Mouse (Mus musculus) MEL (cell line): ENCODE data around the gene Fem1b. TPM values are rescaled to one million over a fixed set of nuclear protein-coding genes. Genes with fewer than 3 reads are reported as not detected.

Experiments
- DNase-seq: peaks from one replicate; pipeline ENCODE4 v3.0.0; 2011; ENCODE audit warnings: low read depth, low spot score
- H3K27ac ChIP-seq: 2 replicates; pipeline ENCODE4 v1.5.1; 2012; ENCODE audit warnings: low read depth, mild to moderate bottlenecking, control low read depth, low read length, moderate library complexity; ENCODE audit not compliant: control insufficient read depth
- H3K27me3 ChIP-seq, 2 experiments: fragments of 150-350 bp in 1 of 2; sonication (generic) in 1 of 2; 2 replicates each; pipeline ENCODE4 v1.6.1; 2012; ENCODE audit warnings: low read length in 2 of 2, mild to moderate bottlenecking in 2 of 2, improper control_type of control experiment in 1 of 2, moderate library complexity in 1 of 2; ENCODE audit not compliant: insufficient read depth in 2 of 2, control insufficient read depth in 1 of 2
- H3K36me3 ChIP-seq, 2 experiments: 2 replicates each; pipeline ENCODE4 v1.6.1; 2012 to 2014; ENCODE audit warnings: low read length in 2 of 2, improper control_type of control experiment in 1 of 2, inconsistent platforms in 1 of 2, mild to moderate bottlenecking in 1 of 2; ENCODE audit not compliant: insufficient read depth in 2 of 2, control insufficient read depth in 1 of 2
- H3K4me1 ChIP-seq, 2 experiments: fragments of 150-350 bp in 1 of 2; sonication (generic) in 1 of 2; 2 replicates each; pipeline ENCODE4 v1.6.1; 2012; ENCODE audit warnings: low read length in 2 of 2, improper control_type of control experiment in 1 of 2, mild to moderate bottlenecking in 1 of 2; ENCODE audit not compliant: insufficient read depth in 2 of 2, control insufficient read depth in 1 of 2
- H3K4me3 ChIP-seq, 2 experiments: fragments of 150-350 bp in 1 of 2; sonication (generic) in 1 of 2; 2 replicates each; pipeline ENCODE4 v1.5.1; 2012; ENCODE audit warnings: low read depth in 2 of 2, low read length in 2 of 2, mild to moderate bottlenecking in 2 of 2, moderate library complexity in 2 of 2, control low read depth in 1 of 2, improper control_type of control experiment in 1 of 2; ENCODE audit not compliant: control insufficient read depth in 1 of 2, insufficient read depth in 1 of 2
- H3K79me2 ChIP-seq: 2 replicates; pipeline ENCODE4 v1.6.1; 2012; ENCODE audit warnings: mild to moderate bottlenecking, low read length, moderate library complexity; ENCODE audit not compliant: control insufficient read depth, poor library complexity, insufficient read depth
- H3K9ac ChIP-seq: 2 replicates; pipeline ENCODE4 v1.6.1; 2012; ENCODE audit warnings: low read depth, mild to moderate bottlenecking, control low read depth, low read length, moderate library complexity; ENCODE audit not compliant: control insufficient read depth, poor library complexity, severe bottlenecking
- H3K9me3 ChIP-seq: fragments of 150-350 bp; sonication (generic); replicated peaks from 2 replicates; pipeline ENCODE4 v1.6.1; 2012; ENCODE audit warnings: mild to moderate bottlenecking, low read length, improper control_type of control experiment, moderate library complexity; ENCODE audit not compliant: insufficient read depth
- BHLHE40 ChIP-seq: IDR thresholded peaks from 2 replicates; pipeline ENCODE4 v1.6.1; 2012; ENCODE audit warnings: low read depth, mild to moderate bottlenecking, inconsistent platforms, low read length, improper control_type of control experiment, borderline replicate concordance
- CHD1 ChIP-seq: IDR thresholded peaks from 2 replicates; pipeline ENCODE4 v1.6.1; 2012; ENCODE audit warnings: low read depth, mild to moderate bottlenecking, inconsistent platforms, low read length, improper control_type of control experiment
- CHD2 ChIP-seq: IDR thresholded peaks from 2 replicates; pipeline ENCODE4 v1.6.1; 2011; ENCODE audit warnings: low read length, improper control_type of control experiment
- CTCF ChIP-seq, 3 experiments: IDR thresholded peaks in 2 of 3; conservative IDR thresholded peaks in 1 of 3; 2 replicates each; pipeline ENCODE4 v1.5.1; 2011 to 2012; ENCODE audit warnings: low read length in 3 of 3, low read depth in 2 of 3, mild to moderate bottlenecking in 2 of 3, improper control_type of control experiment in 1 of 3, inconsistent platforms in 1 of 3, mixed read lengths in 1 of 3, moderate library complexity in 1 of 3; ENCODE audit not compliant: control insufficient read depth in 1 of 3, insufficient read depth in 1 of 3, poor library complexity in 1 of 3, severe bottlenecking in 1 of 3
- E2F4 ChIP-seq: IDR thresholded peaks from 2 replicates; pipeline ENCODE4 v1.6.1; 2011; ENCODE audit warnings: low read depth, low read length, improper control_type of control experiment, borderline replicate concordance
- ELF1 ChIP-seq: IDR thresholded peaks from 2 replicates; pipeline ENCODE4 v1.6.1; 2014; ENCODE audit warnings: low read depth, mild to moderate bottlenecking, inconsistent platforms, low read length, improper control_type of control experiment, moderate library complexity
- EP300 ChIP-seq, 2 experiments: IDR thresholded peaks; 2 replicates each; pipeline ENCODE4 v1.6.1; 2011; ENCODE audit warnings: improper control_type of control experiment in 2 of 2, low read length in 2 of 2, low read depth in 1 of 2, mild to moderate bottlenecking in 1 of 2
- ETS1 ChIP-seq: IDR thresholded peaks from 2 replicates; pipeline ENCODE4 v1.6.1; 2012; ENCODE audit warnings: low read depth, mild to moderate bottlenecking, inconsistent platforms, low read length, improper control_type of control experiment, moderate library complexity
- GABPA ChIP-seq: IDR thresholded peaks from 2 replicates; pipeline ENCODE4 v1.6.1; 2012; ENCODE audit warnings: low read depth, mild to moderate bottlenecking, inconsistent platforms, low read length, improper control_type of control experiment, moderate library complexity
- GATA1 ChIP-seq: IDR thresholded peaks from 2 replicates; pipeline ENCODE4 v1.6.1; 2011; ENCODE audit warnings: low read depth, low read length, improper control_type of control experiment
- HCFC1 ChIP-seq: IDR thresholded peaks from 2 replicates; pipeline ENCODE4 v1.6.1; 2012; ENCODE audit warnings: low read depth, mild to moderate bottlenecking, inconsistent platforms, low read length, improper control_type of control experiment, moderate library complexity
- JUND ChIP-seq: IDR thresholded peaks from 2 replicates; pipeline ENCODE4 v1.6.1; 2011; ENCODE audit warnings: low read depth, mild to moderate bottlenecking, improper control_type of control experiment, low read length
- KAT2A ChIP-seq: conservative IDR thresholded peaks from 2 replicates; pipeline ENCODE4 v1.6.1; 2012; ENCODE audit warnings: low read depth, low read length, improper control_type of control experiment, inconsistent platforms
- MAFK ChIP-seq: IDR thresholded peaks from 2 replicates; pipeline ENCODE4 v1.6.1; 2011; ENCODE audit warnings: low read depth, mild to moderate bottlenecking, low read length, improper control_type of control experiment, borderline replicate concordance
- MAX ChIP-seq: IDR thresholded peaks from 2 replicates; pipeline ENCODE4 v1.6.1; 2011; ENCODE audit warnings: low read length, improper control_type of control experiment
- MAZ ChIP-seq: IDR thresholded peaks from 2 replicates; pipeline ENCODE4 v1.6.1; 2012; ENCODE audit warnings: low read depth, mild to moderate bottlenecking, inconsistent platforms, low read length, improper control_type of control experiment
- MEF2A ChIP-seq: IDR thresholded peaks from 2 replicates; pipeline ENCODE4 v1.6.1; 2014; ENCODE audit warnings: low read depth, mild to moderate bottlenecking, inconsistent platforms, low read length, improper control_type of control experiment; ENCODE audit not compliant: poor library complexity, insufficient replicate concordance, severe bottlenecking; ENCODE audit errors: extremely low read depth
- MXI1 ChIP-seq: IDR thresholded peaks from 2 replicates; pipeline ENCODE4 v1.6.1; 2011; ENCODE audit warnings: mild to moderate bottlenecking, low read depth, low read length, improper control_type of control experiment
- MYB ChIP-seq: IDR thresholded peaks from 2 replicates; pipeline ENCODE4 v1.6.1; 2011; ENCODE audit warnings: mild to moderate bottlenecking, low read depth, low read length, improper control_type of control experiment
- MYC ChIP-seq: IDR thresholded peaks from 2 replicates; pipeline ENCODE4 v1.6.1; 2011; ENCODE audit warnings: low read depth, mild to moderate bottlenecking, low read length, improper control_type of control experiment, moderate library complexity
- NELFE ChIP-seq: IDR thresholded peaks from 2 replicates; pipeline ENCODE4 v1.6.1; 2011; ENCODE audit warnings: low read depth, low read length, improper control_type of control experiment
- NRF1 ChIP-seq: IDR thresholded peaks from 2 replicates; pipeline ENCODE4 v1.6.1; 2014; ENCODE audit warnings: low read depth, mild to moderate bottlenecking, inconsistent platforms, low read length, improper control_type of control experiment, moderate library complexity; ENCODE audit not compliant: poor library complexity, insufficient read depth, severe bottlenecking
- POLR2A ChIP-seq, 2 experiments: IDR thresholded peaks; 2 replicates each; pipeline ENCODE4 v1.6.1; 2011 to 2012; ENCODE audit warnings: low read length in 2 of 2, mild to moderate bottlenecking in 2 of 2, control low read depth in 1 of 2, improper control_type of control experiment in 1 of 2, low read depth in 1 of 2, moderate library complexity in 1 of 2; ENCODE audit not compliant: control insufficient read depth in 1 of 2, insufficient read depth in 1 of 2, poor library complexity in 1 of 2
- POLR2AphosphoS2 ChIP-seq: IDR thresholded peaks from 2 replicates; pipeline ENCODE4 v1.6.1; 2011; ENCODE audit warnings: low read length, improper control_type of control experiment
- POLR2AphosphoS5 ChIP-seq: IDR thresholded peaks from 2 replicates; pipeline ENCODE4 v1.6.1; 2012; ENCODE audit warnings: low read depth, borderline replicate concordance, mild to moderate bottlenecking, inconsistent platforms, low read length, moderate library complexity, mixed read lengths
- RAD21 ChIP-seq: IDR thresholded peaks from 2 replicates; pipeline ENCODE4 v1.6.1; 2011; ENCODE audit warnings: mild to moderate bottlenecking, low read depth, low read length, improper control_type of control experiment
- RCOR1 ChIP-seq: IDR thresholded peaks from 2 replicates; pipeline ENCODE4 v1.6.1; 2012; ENCODE audit warnings: low read depth, mild to moderate bottlenecking, inconsistent platforms, low read length, improper control_type of control experiment
- SIN3A ChIP-seq: IDR thresholded peaks from 2 replicates; pipeline ENCODE4 v1.6.1; 2012; ENCODE audit warnings: low read length, improper control_type of control experiment, inconsistent platforms
- SMC3 ChIP-seq: IDR thresholded peaks from 2 replicates; pipeline ENCODE4 v1.6.1; 2011; ENCODE audit warnings: low read depth, low read length, improper control_type of control experiment
- TAL1 ChIP-seq: IDR thresholded peaks from 2 replicates; pipeline ENCODE4 v1.6.1; 2012; ENCODE audit warnings: mild to moderate bottlenecking, inconsistent platforms, low read length, moderate library complexity, mixed read lengths
- USF1 ChIP-seq: IDR thresholded peaks from 2 replicates; pipeline ENCODE4 v1.6.1; 2014; ENCODE audit warnings: low read depth, mild to moderate bottlenecking, inconsistent platforms, low read length, improper control_type of control experiment, moderate library complexity
- USF2 ChIP-seq, 2 experiments: IDR thresholded peaks; 2 replicates each; pipeline ENCODE4 v1.6.1; 2011 to 2012; ENCODE audit warnings: improper control_type of control experiment in 2 of 2, low read length in 2 of 2, borderline replicate concordance in 1 of 2, inconsistent platforms in 1 of 2, low read depth in 1 of 2, mild to moderate bottlenecking in 1 of 2; ENCODE audit not compliant: insufficient read depth in 1 of 2
- ZKSCAN1 ChIP-seq: IDR thresholded peaks from 2 replicates; pipeline ENCODE4 v1.6.1; 2012; ENCODE audit warnings: low read depth, mild to moderate bottlenecking, inconsistent platforms, low read length, improper control_type of control experiment, moderate library complexity
- ZMIZ1 ChIP-seq: IDR thresholded peaks from 2 replicates; pipeline ENCODE4 v1.6.1; 2012; ENCODE audit warnings: low read depth, mild to moderate bottlenecking, inconsistent platforms, low read length, improper control_type of control experiment, moderate library complexity
- ZNF384 ChIP-seq: IDR thresholded peaks from 2 replicates; pipeline ENCODE4 v1.6.1; 2012; ENCODE audit warnings: low read depth, mild to moderate bottlenecking, inconsistent platforms, low read length, improper control_type of control experiment
- polyA plus RNA-seq, 2 experiments: library from polyadenylated mRNA; stranded (reverse) in 1 of 2; unstranded in 1 of 2; fragments of >175 nt in 1 of 2; fragments of >200 nt in 1 of 2; gene quantifications; 2 replicates each; pipeline versions ENCODE4 v1.2.1 to v1.2.4; 2012; ENCODE audit warnings: low replicate concordance in 2 of 2, low read depth in 1 of 2; ENCODE audit not compliant: insufficient read length in 2 of 2, insufficient read depth in 1 of 2, missing spikeins in 1 of 2
- total RNA-seq: library from RNA; depleted of rRNA; stranded (reverse); fragments of 300-350 nt; gene quantifications from 2 replicates; pipeline ENCODE4 v1.2.3, GENCODE M21; 2012; rRNA removed

The Fem1b gene
- 50.5 and 55.1 TPM in 2 replicates for total RNA-seq
- 10 to 100 TPM; 38.2 to 99.4 TPM for polyA plus RNA-seq

DNA sequence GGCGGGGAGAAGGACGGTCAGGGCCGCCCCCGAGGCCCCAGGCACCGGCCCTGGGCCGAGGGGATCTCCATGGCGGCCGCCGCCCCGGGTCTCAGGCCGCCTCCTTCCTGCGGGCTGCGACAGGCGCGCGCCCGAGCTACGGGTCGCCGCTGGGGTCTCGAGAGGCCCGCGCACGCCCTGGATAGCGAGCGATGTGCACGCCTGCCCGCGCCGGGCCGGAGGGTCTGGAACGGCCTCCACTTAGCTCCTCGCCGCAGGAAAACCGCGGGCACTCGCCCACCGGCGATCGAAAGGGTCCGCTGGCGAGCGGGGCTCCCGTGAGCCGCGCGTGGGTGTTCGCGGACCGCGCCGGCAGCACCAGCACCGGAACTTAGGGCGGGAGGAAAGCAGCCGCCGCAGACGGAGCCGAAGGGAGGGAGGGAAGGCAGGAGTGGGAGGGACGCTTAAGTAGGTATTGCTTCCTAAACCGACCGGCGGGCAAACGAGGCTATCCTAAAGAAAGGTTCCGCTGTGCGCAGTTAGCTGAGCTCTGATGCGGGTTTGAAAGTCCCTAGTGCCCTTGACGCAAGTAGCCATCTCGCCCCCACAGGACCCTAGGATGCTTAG, at the start of gene Fem1b:
Gene Fem1b (minus strand): TSS at position 419 of the 606 bp plus-strand sequence.
- H3K9me3 ChIP-seq, result no peaks in the 10 kb centered on the region
- peak within 1 kb of the TSS; percentile 99 for H3K9ac ChIP-seq
- H3K27me3 ChIP-seq, result no peaks in the 10 kb centered on the region
- peaks cover 17 to 19% of the 10 kb centered on the region in 2 experiments for H3K4me1 ChIP-seq
- peaks cover 50% of the 10 kb centered on the region for H3K79me2 ChIP-seq
- peak; percentile 98 for DNase-seq
- H3K27ac ChIP-seq, result peak within 1 kb of the TSS; percentile 93
- peaks cover under 1 to 40% of the 10 kb centered on the region in 2 experiments; a peak in 3 of 4 replicates for H3K36me3 ChIP-seq
- peak within 1 kb of the TSS; percentile 73 to 85 for H3K4me3 ChIP-seq
- no peak for TF ChIP-seq USF2 (IDR thresholded peaks at IDR 0.05; ENCODE audit: borderline replicate concordance in 1 of 2, insufficient read depth in 1 of 2, low read depth in 1 of 2, low read length in 2 of 2)
- TF ChIP-seq ZNF384, result peak; percentile 51; the same call in 1 of the 2 replicates
- no peak for TF ChIP-seq SMC3
- no peak for TF ChIP-seq E2F4
- TF ChIP-seq MAX, result no peak; the same call in 1 of the 2 replicates
- peak; percentile 94 for TF ChIP-seq NELFE
- no peak for TF ChIP-seq TAL1
- TF ChIP-seq MYC, result peak; percentile 68
- peak; percentile 78 for TF ChIP-seq MXI1
- TF ChIP-seq CTCF (IDR thresholded peaks at IDR 0.05 in 2 of 3, conservative IDR thresholded peaks at IDR 0.05 in 1 of 3; ENCODE audit: control insufficient read depth in 1 of 3, insufficient read depth in 1 of 3, low read depth in 2 of 3, low read length in 3 of 3, poor library complexity in 1 of 3, severe bottlenecking in 1 of 3), result no peak
- no peak for TF ChIP-seq CHD1
- no peak for TF ChIP-seq GATA1
- TF ChIP-seq KAT2A, result no peak; the same call in 1 of the 2 replicates
- no peak for TF ChIP-seq GABPA
- no peak for TF ChIP-seq ZKSCAN1
- no peak for TF ChIP-seq BHLHE40
- TF ChIP-seq NRF1, result peak; percentile 37; the same call in 1 of the 2 replicates
- TF ChIP-seq RAD21, result no peak
- peak; percentile 69; the same call in 1 of the 2 replicates for TF ChIP-seq POLR2AphosphoS5
- no peak for TF ChIP-seq MYB
- peak; percentile 81 for TF ChIP-seq ZMIZ1
- no peak for TF ChIP-seq JUND
- TF ChIP-seq RCOR1, result no peak
- TF ChIP-seq SIN3A, result peak; percentile 90
- TF ChIP-seq MAFK, result no peak
- TF ChIP-seq EP300 (IDR thresholded peaks at IDR 0.05; ENCODE audit: low read depth in 1 of 2, low read length in 2 of 2), result 0 out of 4 replicates have a peak, but pooled peaks of 1 of the 2 experiments have one; percentile 27
- TF ChIP-seq POLR2A (IDR thresholded peaks at IDR 0.05; ENCODE audit: control insufficient read depth in 1 of 2, insufficient read depth in 1 of 2, low read depth in 1 of 2, low read length in 2 of 2, poor library complexity in 1 of 2), result peak; percentile 95 to 98
- peak; percentile 52 for TF ChIP-seq ELF1
- TF ChIP-seq CHD2, result no peak
- peak; percentile 55; the same call in 1 of the 2 replicates for TF ChIP-seq ETS1
- TF ChIP-seq MAZ, result peak; percentile 99
- TF ChIP-seq MEF2A, result no peak
- TF ChIP-seq USF1, result 0 out of 2 replicates have a peak, but pooled peaks have one; percentile 7
- peak; percentile 74; the same call in 1 of the 2 replicates for TF ChIP-seq POLR2AphosphoS2
- TF ChIP-seq HCFC1, result peak; percentile 89
